1 mouse cellular context compared by ENCODE assay signal in the genomic region with DNA sequence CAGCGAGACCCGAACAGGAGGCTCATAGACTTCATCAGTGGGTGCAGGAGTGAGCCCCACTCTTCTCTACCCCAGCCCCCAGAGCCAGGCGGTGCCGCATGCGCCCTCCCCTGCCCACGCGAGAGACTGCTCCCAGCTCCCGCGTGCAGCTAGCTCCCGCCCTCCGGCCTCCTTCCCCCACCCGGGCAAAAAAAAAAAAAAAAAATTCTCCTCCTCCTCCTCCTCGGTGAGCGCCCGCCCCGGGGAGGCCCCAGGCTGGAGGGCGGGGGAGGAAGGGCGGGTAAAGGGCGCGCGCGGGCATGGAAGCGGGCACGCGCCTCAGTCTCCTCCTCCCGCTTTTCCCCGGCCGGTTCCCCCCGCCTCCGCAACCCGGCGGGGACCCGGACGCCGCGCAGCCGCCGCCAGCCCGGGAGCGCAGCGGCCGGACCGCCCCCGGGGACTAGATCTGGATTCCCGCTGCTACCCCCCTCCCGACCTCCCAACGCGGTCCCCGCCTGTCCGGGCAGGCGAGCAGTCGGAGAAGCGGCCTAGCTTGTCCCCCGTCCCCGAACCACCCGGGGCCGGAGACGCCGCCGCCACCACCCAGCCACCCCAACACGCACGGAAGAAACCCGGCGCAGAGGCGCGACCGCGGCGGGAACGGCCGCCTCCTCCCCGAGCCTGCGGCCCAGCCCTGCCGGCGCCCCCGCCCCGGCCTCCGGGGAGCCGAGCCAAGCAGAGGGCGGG.
TF ChIP-seq lines count a peak whose summit lies in the region.

No protein-coding gene starts in this region.

TF ChIP-seq in CH12.LX, 34 proteins besides CTCF, POLR2A, EP300 and RAD21:
- TF ChIP-seq ZC3H11A (IDR thresholded peaks at IDR 0.05; ENCODE audit: low read depth, low read length) (no peak), TBP (conservative IDR thresholded peaks at IDR 0.05; ENCODE audit: low read depth, low read length) (0 out of 2 replicates have a peak, but pooled peaks have one; percentile 35), MAX (IDR thresholded peaks at IDR 0.05; ENCODE audit: low read length) (peak; percentile 80), NELFE (IDR thresholded peaks at IDR 0.05; ENCODE audit: low read depth, low read length) (peak; percentile 65), SMC3 (IDR thresholded peaks at IDR 0.05; ENCODE audit: low read depth, low read length) (no peak; the same call in 1 of the 2 replicates), BHLHE40 (IDR thresholded peaks at IDR 0.05; ENCODE audit: low read depth, low read length) (peak; percentile 71), MAZ (IDR thresholded peaks at IDR 0.05; ENCODE audit: low read depth, low read length) (peak; percentile 100), ZNF384 (IDR thresholded peaks at IDR 0.05; ENCODE audit: low read depth, low read length) (peak; percentile 99), ZMIZ1 (IDR thresholded peaks at IDR 0.05; ENCODE audit: low read depth, low read length) (peak; percentile 80; the same call in 1 of the 2 replicates), HCFC1 (IDR thresholded peaks at IDR 0.05; ENCODE audit: low read depth, low read length) (peak; percentile 68), NRF1 (IDR thresholded peaks at IDR 0.05; ENCODE audit: low read depth, low read length) (peak; percentile 71), MEF2A (IDR thresholded peaks at IDR 0.05; ENCODE audit: borderline replicate concordance, low read depth, low read length) (peak; percentile 45), USF1 (IDR thresholded peaks at IDR 0.05; ENCODE audit: low read depth, low read length) (no peak), E2F4 (IDR thresholded peaks at IDR 0.05; ENCODE audit: insufficient replicate concordance, low read depth, low read length) (no peak), ELF1 (IDR thresholded peaks at IDR 0.05; ENCODE audit: low read depth, low read length) (peak; percentile 63; the same call in 1 of the 2 replicates), MYC (IDR thresholded peaks at IDR 0.05; ENCODE audit: low read depth, low read length) (peak; percentile 85), CHD2 (IDR thresholded peaks at IDR 0.05; ENCODE audit: low read length) (peak; percentile 92), POLR2AphosphoS2 (IDR thresholded peaks at IDR 0.05; ENCODE audit: low read depth, low read length) (no peak), MXI1 (IDR thresholded peaks at IDR 0.05; ENCODE audit: low read depth, low read length) (peak; percentile 80; the same call in 1 of the 2 replicates), TCF12 (IDR thresholded peaks at IDR 0.05; ENCODE audit: low read depth, low read length) (peak; percentile 73), ETS1 (conservative IDR thresholded peaks at IDR 0.05; ENCODE audit: low read depth, low read length) (peak; percentile 68), IRF4 (IDR thresholded peaks at IDR 0.05; ENCODE audit: low read depth, low read length) (peak; percentile 47; the same call in 1 of the 2 replicates), KAT2A (IDR thresholded peaks at IDR 0.05; ENCODE audit: insufficient replicate concordance, low read length) (0 out of 2 replicates have a peak, but pooled peaks have one; percentile 36), GABPA (IDR thresholded peaks at IDR 0.05; ENCODE audit: insufficient replicate concordance, low read depth, low read length) (no peak), SIN3A (IDR thresholded peaks at IDR 0.05; ENCODE audit: low read length) (peak; percentile 80; the same call in 1 of the 2 replicates)
